Mouse (Mus musculus) myocyte (in vitro differentiated cells): ENCODE measurements at regions not wholly inside any gene's neighbourhood (a gene's known extent, or its start where the extent isn't known, plus 50 kb on each side); places are given as distances from the start of the nearest gene placed in this dataset.

ENCODE experiments used
- H3K27me3 ChIP-seq: one replicate; pipeline ENCODE4 v1.6.1; 2011; ENCODE audit not compliant: control insufficient read depth, insufficient read depth, insufficient read length
- H3K36me3 ChIP-seq: one replicate; pipeline ENCODE4 v1.6.1; 2011; ENCODE audit not compliant: control insufficient read depth, insufficient read depth
- H3K4me2 ChIP-seq: one replicate; pipeline ENCODE4 v1.6.1; 2011; ENCODE audit warnings: low read depth, control low read depth
- H3K4me3 ChIP-seq: one replicate; pipeline ENCODE4 v1.5.1; 2011; ENCODE audit warnings: mild to moderate bottlenecking, control low read depth, moderate library complexity
- H3K79me2 ChIP-seq: one replicate; pipeline ENCODE4 v1.6.1; 2011; ENCODE audit not compliant: control insufficient read depth, insufficient read depth
- H3ac ChIP-seq: one replicate; pipeline ENCODE4 v1.6.1; 2011; ENCODE audit not compliant: control insufficient read depth, insufficient read length
- CEBPB ChIP-seq: IDR thresholded peaks from 2 replicates; pipeline ENCODE4 v1.6.1; 2011; ENCODE audit warnings: mild to moderate bottlenecking, moderate library complexity; ENCODE audit not compliant: poor library complexity, insufficient read depth, severe bottlenecking
- E2F4 ChIP-seq: IDR thresholded peaks from one replicate; pipeline ENCODE4 v1.6.1; 2011; ENCODE audit warnings: mild to moderate bottlenecking, control low read depth, moderate library complexity; ENCODE audit not compliant: insufficient read depth
- MAX ChIP-seq: IDR thresholded peaks from one replicate; pipeline ENCODE4 v1.6.1; 2011; ENCODE audit warnings: low read depth, mild to moderate bottlenecking, control low read depth
- MYOD1 ChIP-seq, 3 experiments: IDR thresholded peaks; one replicate each; pipeline ENCODE4 v1.6.1; 2011; ENCODE audit warnings: control low read depth in 2 of 3, low read depth in 2 of 3, mild to moderate bottlenecking in 2 of 3, moderate library complexity in 1 of 3; ENCODE audit not compliant: insufficient read length in 2 of 3, control insufficient read depth in 1 of 3
- MYOG ChIP-seq, 3 experiments: IDR thresholded peaks; one replicate each; pipeline ENCODE4 v1.6.1; 2011; ENCODE audit warnings: control low read depth in 2 of 3, low read depth in 2 of 3, mild to moderate bottlenecking in 2 of 3; ENCODE audit not compliant: insufficient read length in 2 of 3, control insufficient read depth in 1 of 3, insufficient read depth in 1 of 3
- POLR2A ChIP-seq: IDR thresholded peaks from one replicate; pipeline ENCODE4 v1.6.1; 2011; ENCODE audit warnings: low read depth, mild to moderate bottlenecking, control low read depth, moderate library complexity; ENCODE audit not compliant: insufficient read length
- POLR2AphosphoS2 ChIP-seq: IDR thresholded peaks from one replicate; pipeline ENCODE4 v1.6.1; 2011; ENCODE audit warnings: low read depth, control low read depth; ENCODE audit not compliant: insufficient read length
- REST ChIP-seq: IDR thresholded peaks from one replicate; pipeline ENCODE4 v1.6.1; 2011; ENCODE audit warnings: mild to moderate bottlenecking, control low read depth, moderate library complexity; ENCODE audit not compliant: insufficient read depth, insufficient read length
- SRF ChIP-seq: IDR thresholded peaks from one replicate; pipeline ENCODE4 v1.6.1; 2011; ENCODE audit warnings: low read depth; ENCODE audit not compliant: control insufficient read depth, insufficient read length
- TCF12 ChIP-seq: IDR thresholded peaks from one replicate; pipeline ENCODE4 v1.6.1; 2011; ENCODE audit warnings: mild to moderate bottlenecking, control low read depth; ENCODE audit not compliant: poor library complexity, insufficient read depth, severe bottlenecking
- TCF3 ChIP-seq: IDR thresholded peaks from one replicate; pipeline ENCODE4 v1.6.1; 2011; ENCODE audit warnings: low read depth, control low read depth; ENCODE audit not compliant: insufficient read length
- USF1 ChIP-seq: IDR thresholded peaks from one replicate; pipeline ENCODE4 v1.6.1; 2011; ENCODE audit warnings: low read depth, mild to moderate bottlenecking, control low read depth, moderate library complexity

DNA sequence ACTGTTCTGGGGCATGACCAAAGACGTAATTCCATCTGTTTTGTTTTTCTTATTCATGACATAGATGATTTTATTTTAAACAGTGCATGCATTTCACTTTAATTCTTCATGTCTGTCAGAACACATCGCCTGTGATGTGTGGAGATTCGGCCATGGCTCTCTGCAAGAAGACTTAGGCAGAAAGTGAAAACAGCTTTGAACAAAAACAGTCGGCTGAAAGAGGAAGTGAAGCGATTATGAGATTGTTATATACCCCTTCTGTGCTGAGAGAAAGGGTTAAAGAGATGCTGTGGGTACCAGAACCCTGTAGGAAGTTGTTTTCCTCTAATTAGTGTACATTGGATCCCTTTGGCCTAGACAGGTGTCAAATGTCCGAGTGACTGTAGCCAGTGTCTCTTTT is 287.1 kb downstream of the Epha4 start:
- Histone ChIP-seq H3ac (no peak overlapping the region), H3K36me3 (no peaks in the 10 kb centered on the region), H3K79me2 (no peaks in the 10 kb centered on the region), H3K4me2 (no peak overlapping the region), H3K27me3 (no peaks in the 10 kb centered on the region), H3K4me3 (no peak overlapping the region)
- TF ChIP-seq MYOD1 (IDR thresholded peaks at IDR 0.05; ENCODE audit: control insufficient read depth in 1 of 3, insufficient read length in 2 of 3, low read depth in 2 of 3) (no peak), MAX (no peak), CEBPB (no peak), E2F4 (no peak), SRF (no peak), POLR2AphosphoS2 (no peak), REST (no peak), MYOG (IDR thresholded peaks at IDR 0.05; ENCODE audit: control insufficient read depth in 1 of 3, insufficient read depth in 1 of 3, insufficient read length in 2 of 3, low read depth in 2 of 3) (no peak), USF1 (no peak), TCF12 (no peak), TCF3 (no peak), POLR2A (no peak)

- H3K4me2 ChIP-seq: peak overlapping the region; percentile 18
- no peaks in the 10 kb centered on the region for H3K79me2 ChIP-seq
- no peak overlapping the region for H3ac ChIP-seq
- TF ChIP-seq POLR2A: no peak
- TF ChIP-seq CEBPB: no peak
- peak; percentile 65 for TF ChIP-seq USF1
- H3K4me3 ChIP-seq: no peak overlapping the region
- no peaks in the 10 kb centered on the region for H3K27me3 ChIP-seq
- no peaks in the 10 kb centered on the region for H3K36me3 ChIP-seq
These were observed 285.3 kb downstream of the Epha4 start for GRCm38 (mm10) chr1:77229561-77229960.

GRCm38 (mm10) chr1:77233010-77233409 is 281.9 kb downstream of the Epha4 start:
- no peaks in the 10 kb centered on the region for H3K36me3 ChIP-seq
- H3K4me3 ChIP-seq: no peak overlapping the region
- H3K4me2 ChIP-seq: no peak overlapping the region
- H3K27me3 ChIP-seq: no peaks in the 10 kb centered on the region
- no peaks in the 10 kb centered on the region for H3K79me2 ChIP-seq
- TF ChIP-seq MAX (no peak), REST (no peak), POLR2A (no peak), CEBPB (no peak), E2F4 (no peak), USF1 (no peak), MYOD1 (IDR thresholded peaks at IDR 0.05; ENCODE audit: control insufficient read depth in 1 of 3, insufficient read length in 2 of 3, low read depth in 2 of 3) (no peak), SRF (no peak), POLR2AphosphoS2 (no peak), TCF3 (no peak), TCF12 (no peak), MYOG (IDR thresholded peaks at IDR 0.05; ENCODE audit: control insufficient read depth in 1 of 3, insufficient read depth in 1 of 3, insufficient read length in 2 of 3, low read depth in 2 of 3) (no peak)
- no peak overlapping the region for H3ac ChIP-seq

DNA sequence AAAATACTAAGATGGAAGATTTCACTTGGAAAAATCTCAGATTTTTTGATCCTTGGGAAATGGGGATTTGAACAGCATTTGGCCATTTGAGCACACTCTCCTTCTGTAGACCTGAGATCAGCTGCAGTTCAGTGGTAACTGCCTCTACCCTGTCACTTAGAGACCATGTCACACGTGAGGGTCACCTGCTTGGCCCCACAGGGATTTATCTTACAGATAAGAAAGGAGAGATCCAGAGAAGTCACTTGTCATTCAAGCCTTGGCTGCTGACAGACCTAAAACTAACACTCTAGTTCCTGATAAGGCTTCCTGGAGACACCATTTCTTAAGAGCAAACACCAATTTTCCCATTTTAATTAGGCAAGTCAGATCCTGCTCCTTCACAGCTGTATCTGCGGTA is 270.2 kb downstream of the Epha4 start:
- H3K4me2 ChIP-seq: no peak overlapping the region
- TF ChIP-seq POLR2A (no peak), TCF3 (no peak), USF1 (no peak), MYOD1 (IDR thresholded peaks at IDR 0.05; ENCODE audit: control insufficient read depth in 1 of 3, insufficient read length in 2 of 3, low read depth in 2 of 3) (no peak), POLR2AphosphoS2 (no peak), REST (no peak), TCF12 (no peak), SRF (no peak)
- no peaks in the 10 kb centered on the region for H3K79me2 ChIP-seq
- H3K36me3 ChIP-seq: no peaks in the 10 kb centered on the region
- no peaks in the 10 kb centered on the region for H3K27me3 ChIP-seq
- no peak overlapping the region for H3ac ChIP-seq
- no peak overlapping the region for H3K4me3 ChIP-seq

DNA sequence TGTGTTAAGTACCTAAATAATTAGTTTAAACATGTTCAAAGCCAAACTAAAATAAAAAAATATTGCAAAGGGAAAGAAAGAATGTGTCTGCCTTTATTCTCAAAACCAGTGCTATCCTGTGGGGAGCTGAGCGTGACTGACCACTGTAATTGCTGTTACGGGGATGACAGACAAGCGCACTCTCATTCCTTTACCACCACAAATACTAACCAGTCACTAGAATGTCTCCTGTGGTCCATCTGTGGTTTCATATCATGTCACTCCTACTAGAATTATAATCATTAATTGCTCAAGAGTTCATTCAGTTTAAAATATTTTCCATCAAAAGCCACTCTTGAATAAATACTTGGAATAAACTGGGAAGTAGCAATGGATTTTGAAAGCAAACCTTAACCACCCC is 268.8 kb downstream of the Epha4 start:
- no peak for TF ChIP-seq MYOG (IDR thresholded peaks at IDR 0.05; ENCODE audit: control insufficient read depth in 1 of 3, insufficient read depth in 1 of 3, insufficient read length in 2 of 3, low read depth in 2 of 3)
- no peak for TF ChIP-seq SRF
- no peak for TF ChIP-seq TCF3
- TF ChIP-seq TCF12: no peak
- TF ChIP-seq MYOD1 (IDR thresholded peaks at IDR 0.05; ENCODE audit: control insufficient read depth in 1 of 3, insufficient read length in 2 of 3, low read depth in 2 of 3): no peak
- TF ChIP-seq REST: no peak
- TF ChIP-seq CEBPB: no peak
- TF ChIP-seq MAX: no peak
- TF ChIP-seq POLR2A: no peak
- no peak for TF ChIP-seq POLR2AphosphoS2
- TF ChIP-seq E2F4: no peak
- Histone ChIP-seq H3K4me3 (no peak overlapping the region), H3K4me2 (no peak overlapping the region), H3ac (no peak overlapping the region), H3K79me2 (no peaks in the 10 kb centered on the region), H3K27me3 (no peaks in the 10 kb centered on the region), H3K36me3 (no peaks in the 10 kb centered on the region)
